Mouse (Mus musculus): Measurements from ENCODE around the gene Hist1h2ai. TPM values are rescaled to one million over a fixed set of nuclear protein-coding genes. Genes with fewer than 3 reads are reported as not detected.

The Hist1h2ai gene
- total RNA-seq, 2 experiments from 2014 or later, result 51.5 to 150 TPM

- DNase-seq, result no peak
- intact Hi-C loops (cut with DNase I), result loop anchor here (10.0 kb wide), 1 partner anchor 1829 kb away; the partner anchor contains the start of gene Hist1h4d
Measured at GRCm38 (mm10) chr13:21755707-21756106, 39.5 kb downstream of the Hist1h2ai start.

Small RNA genes lying within 50 kb of the gene (microRNA-seq; reads per million reads assigned to microRNA genes)
- gene Gm44357, result 0 reads per million in 2 experiments
- gene Gm44367, result 0 reads per million in 2 experiments
- 0 reads per million in 2 experiments for gene Gm44454

Other genes starting within 250 kb of the Hist1h2ai start
- under 1 TPM; 0.59 to 0.88 TPM for gene Nkapl, start 247.9 kb upstream of the Hist1h2ai start, total RNA-seq (2021)
- 1 to 10 TPM in 1 of 2 experiments, under 1 TPM in 1; 0.93 to 1.3 TPM for gene Zkscan4, start 237.5 kb upstream of the Hist1h2ai start, total RNA-seq (2021)
- not detected for gene Gm10065, start 237.0 kb upstream of the Hist1h2ai start, total RNA-seq (2021)
- 10 to 100 TPM; 25.3 to 25.6 TPM for gene AK157302, start 221.2 kb upstream of the Hist1h2ai start, total RNA-seq (2021)
- 100 to 1,000 TPM; 233 to 256 TPM for gene Gm11273, start 215.0 kb upstream of the Hist1h2ai start, total RNA-seq (2021)
- gene Zkscan8, start 185.3 kb upstream of the Hist1h2ai start, total RNA-seq (2021), result 10 to 100 TPM; 11.7 to 12.3 TPM
- gene Olfr1366, start 173.6 kb upstream of the Hist1h2ai start, total RNA-seq (2021), result not detected
- not detected for gene Olfr1535, start 156.5 kb upstream of the Hist1h2ai start, total RNA-seq (2021)
- gene Olfr1364, start 134.7 kb upstream of the Hist1h2ai start, total RNA-seq (2021), result not detected
- not detected for gene Olfr1362, start 102.4 kb upstream of the Hist1h2ai start, total RNA-seq (2021)
- not detected for gene Olfr11, start 73.9 kb upstream of the Hist1h2ai start, total RNA-seq (2021)
- not detected for gene Olfr1361, start 53.0 kb upstream of the Hist1h2ai start, total RNA-seq (2021)
- gene Olfr1360, start 39.0 kb upstream of the Hist1h2ai start, total RNA-seq (2021), result not detected
- gene Olfr1359, start 18.3 kb upstream of the Hist1h2ai start, total RNA-seq (2021), result not detected
- gene Hist1h2bl, start 279 bp upstream of the Hist1h2ai start, total RNA-seq (2021), result 100 to 1,000 TPM in 1 of 2 experiments, 10 to 100 TPM in 1; 66.3 to 130 TPM
- 100 to 1,000 TPM in 1 of 2 experiments, 10 to 100 TPM in 1; 82.7 to 215 TPM for gene Hist1h3h, start 1.2 kb downstream of the Hist1h2ai start, total RNA-seq (2021)
- 10 to 100 TPM; 21.5 to 40.5 TPM for gene Hist1h2bm, start 5.6 kb downstream of the Hist1h2ai start, total RNA-seq (2021)
- gene Hist1h4j, start 18.6 kb downstream of the Hist1h2ai start, total RNA-seq (2021), result 10 to 100 TPM; 13.0 to 25.4 TPM
- gene Hist1h4k, start 34.1 kb downstream of the Hist1h2ai start, total RNA-seq (2021), result 100 to 1,000 TPM; 128 to 321 TPM
- 10 to 100 TPM; 16.6 to 53.8 TPM for gene Hist1h2ak, start 37.4 kb downstream of the Hist1h2ai start, total RNA-seq (2021)
- gene Hist1h2bn, start 37.7 kb downstream of the Hist1h2ai start, total RNA-seq (2021), result 10 to 100 TPM; 34.2 to 84.3 TPM
- gene Hist1h1b, start 64.2 kb downstream of the Hist1h2ai start, total RNA-seq (2021), result 10 to 100 TPM; 33.7 to 72.0 TPM
- gene Hist1h3i, start 66.9 kb downstream of the Hist1h2ai start, total RNA-seq (2021), result 100 to 1,000 TPM in 1 of 2 experiments, 10 to 100 TPM in 1; 74.9 to 156 TPM
- 10 to 100 TPM; 10.5 to 19.2 TPM for gene Hist1h2an, start 70.8 kb downstream of the Hist1h2ai start, total RNA-seq (2021)
- 10 to 100 TPM; 19.6 to 53.2 TPM for gene Hist1h2bp, start 71.0 kb downstream of the Hist1h2ai start, total RNA-seq (2021)
- 100 to 1,000 TPM in 1 of 2 experiments, 10 to 100 TPM in 1; 53.2 to 110 TPM for gene Hist1h2bq, start 93.8 kb downstream of the Hist1h2ai start, total RNA-seq (2021)
- gene Hist1h2ao, start 94.0 kb downstream of the Hist1h2ai start, total RNA-seq (2021), result not detected
- gene Hist1h4m, start 95.3 kb downstream of the Hist1h2ai start, total RNA-seq (2021), result 100 to 1,000 TPM; 163 to 280 TPM
- 10 to 100 TPM in 1 of 2 experiments, 1 to 10 TPM in 1; 9.1 to 16.3 TPM for gene Hist1h4n, start 115.8 kb downstream of the Hist1h2ai start, total RNA-seq (2021)
- gene Hist1h2ap, start 117.1 kb downstream of the Hist1h2ai start, total RNA-seq (2021), result 100 to 1,000 TPM in 1 of 2 experiments, 10 to 100 TPM in 1; 85.4 to 183 TPM
- gene Hist1h2br, start 117.3 kb downstream of the Hist1h2ai start, total RNA-seq (2021), result 100 to 1,000 TPM in 1 of 2 experiments, 10 to 100 TPM in 1; 52.5 to 108 TPM
- under 1 TPM; 0.62 to 0.90 TPM for gene Zfp184, start 228.7 kb downstream of the Hist1h2ai start, total RNA-seq (2021)